9 mouse cellular contexts compared by ENCODE assay signal in the genomic region with DNA sequence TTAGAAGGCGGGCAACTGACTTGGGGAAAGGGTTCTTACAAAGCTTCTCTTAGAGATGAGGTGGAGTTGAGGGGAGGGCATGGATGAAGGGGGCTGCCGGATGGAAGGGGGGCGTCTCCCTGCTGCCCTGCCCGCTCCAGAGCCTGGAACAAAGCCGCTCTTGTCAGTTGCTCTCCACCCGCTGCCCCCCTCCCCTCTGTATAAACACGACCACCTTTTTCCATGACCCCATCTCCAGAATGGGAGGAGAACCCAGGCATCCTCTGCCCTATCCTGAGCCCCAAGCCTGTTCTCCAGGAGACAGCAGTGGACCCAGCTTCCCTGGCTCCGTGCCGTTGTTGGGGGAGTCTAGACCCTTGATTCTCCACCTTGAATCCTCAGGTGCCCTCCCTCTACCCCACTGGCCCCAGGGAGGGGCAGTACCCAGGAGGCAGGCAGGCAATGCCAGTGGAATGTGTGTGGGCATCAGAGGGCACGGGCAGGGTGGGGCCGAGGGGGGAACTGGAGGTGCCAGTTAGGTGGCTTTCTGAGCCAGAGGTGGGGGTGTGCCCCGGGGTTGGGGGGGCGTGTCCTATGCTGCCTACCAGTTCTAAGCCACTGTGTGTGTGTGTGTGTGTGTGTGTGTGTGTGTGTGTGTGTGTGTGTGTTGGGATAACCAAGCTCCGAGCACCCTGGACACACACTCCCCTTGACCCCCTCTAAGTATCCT. TPM values are rescaled to one million over a fixed set of nuclear protein-coding genes. Genes with fewer than 3 reads are reported as not detected.
DNase-seq lines count a peak whose midpoint lies in the region; ATAC-seq lines count a peak whose summit lies in the region.
"Had no signal": no experiment of that assay in that cellular context is flagged by ENCODE, and none has a peak within 500 bp of the region (broad histone marks: within the 10 kb centered on the region; RNA-seq: fewer than 3 reads in every experiment).

No protein-coding gene starts in this region.

- H3K9ac ChIP-seq in heart, embryonic 14.5 days (ENCODE audit: low read length): no peak overlapping the region; the same call in 1 of the 2 replicates
- peak overlapping the region; percentile 95 for H3K9ac ChIP-seq in embryonic facial prominence, embryonic 12.5 days
- H3K9ac ChIP-seq in kidney, embryonic 14.5 days (ENCODE audit: low read depth, low read length): peak overlapping the region; percentile 7; the same call in 1 of the 2 replicates

- peaks cover 48% of the 10 kb centered on the region for H3K27me3 ChIP-seq in heart, embryonic 14.5 days (ENCODE audit: control insufficient read depth, insufficient read depth, low read length)
- H3K27me3 ChIP-seq in embryonic facial prominence, embryonic 12.5 days: no peaks in the 10 kb centered on the region
- H3K27me3 ChIP-seq in kidney, embryonic 14.5 days (ENCODE audit: control insufficient read depth, insufficient read depth, low read length): peaks cover 6% of the 10 kb centered on the region

- DNase-seq in heart, adult 8-10 months (ENCODE audit: low spot score): no peak
- peak; percentile 66 for DNase-seq in lung, postnatal 14 days
- DNase-seq in gastrocnemius, postnatal 25 days: no peak
- no peak for DNase-seq in adrenal gland, postnatal 10 days

- H3K9me3 ChIP-seq in heart, embryonic 14.5 days (ENCODE audit: control insufficient read depth, low read length): no peaks in the 10 kb centered on the region
- no peaks in the 10 kb centered on the region for H3K9me3 ChIP-seq in embryonic facial prominence, embryonic 12.5 days
- H3K9me3 ChIP-seq in kidney, embryonic 14.5 days (ENCODE audit: control insufficient read depth, low read length): no peaks in the 10 kb centered on the region

- H3K27ac ChIP-seq in heart, embryonic 14.5 days (replicated peaks in 1 of 2; ENCODE audit: control insufficient read depth in 1 of 2, insufficient read depth in 1 of 2, low read depth in 2 of 2, low read length in 2 of 2): 0 out of 4 replicates have a peak overlapping the region, but pooled peaks have one; percentile 24 to 30
- H3K27ac ChIP-seq in embryonic facial prominence, embryonic 12.5 days: peak overlapping the region; percentile 99
- no peak overlapping the region for H3K27ac ChIP-seq in kidney, embryonic 14.5 days (ENCODE audit: low read depth, low read length)

- H3K4me3 ChIP-seq in heart, embryonic 14.5 days (ENCODE audit: control insufficient read depth in 1 of 2, insufficient read depth in 1 of 2, low read depth in 1 of 2, low read length in 2 of 2): peak overlapping the region; percentile 50 to 51; a peak in 2 of 4 replicates
- H3K4me3 ChIP-seq in embryonic facial prominence, embryonic 12.5 days: peak overlapping the region; percentile 73
- H3K4me3 ChIP-seq in kidney, embryonic 14.5 days (ENCODE audit: low read length): peak overlapping the region; percentile 49; the same call in 1 of the 2 replicates

- H3K4me1 ChIP-seq in heart, embryonic 14.5 days (ENCODE audit: control insufficient read depth in 2 of 2, insufficient read depth in 2 of 2, low read length in 2 of 2): peaks cover 0 to 12% of the 10 kb centered on the region in 2 experiments; a peak in 2 of 4 replicates
- peaks cover 70% of the 10 kb centered on the region for H3K4me1 ChIP-seq in embryonic facial prominence, embryonic 12.5 days
- H3K4me1 ChIP-seq in kidney, embryonic 14.5 days (ENCODE audit: control insufficient read depth, insufficient read depth, low read length): peaks cover 31% of the 10 kb centered on the region

- H3K36me3 ChIP-seq in heart, embryonic 14.5 days (ENCODE audit: control insufficient read depth, insufficient read depth, low read length): no peaks in the 10 kb centered on the region
- H3K36me3 ChIP-seq in embryonic facial prominence, embryonic 12.5 days: peaks cover 27% of the 10 kb centered on the region
- H3K36me3 ChIP-seq in kidney, embryonic 14.5 days (ENCODE audit: control insufficient read depth, insufficient read depth, low read length): 0 out of 2 replicates have a peak, but pooled peaks cover 3% of the 10 kb centered on the region

- WGBS in heart, embryonic 14.5 days: 41% methylated on average over 14 of the region's 14 CpGs
- WGBS in embryonic facial prominence, embryonic 12.5 days: 18% methylated on average over 12 of the region's 14 CpGs
- WGBS in kidney, embryonic 14.5 days: 53% methylated on average over 14 of the region's 14 CpGs

- ATAC-seq in heart, embryonic 14.5 days (ENCODE audit: insufficient number of reproducible peaks, insufficient read depth, low FRiP score, low read depth): no peak
- ATAC-seq in embryonic facial prominence, embryonic 12.5 days (ENCODE audit: insufficient number of reproducible peaks, insufficient read depth, low FRiP score, low TSS enrichment): peak; percentile 28; the same call in 1 of the 2 replicates
- ATAC-seq in kidney, embryonic 14.5 days (ENCODE audit: low FRiP score, low TSS enrichment): no peak
- no peak for ATAC-seq in megakaryocyte, adult 5-6 weeks (ENCODE audit: poor library complexity, severe bottlenecking)

- H3K4me2 ChIP-seq in heart, embryonic 14.5 days (ENCODE audit: low read length): peak overlapping the region; percentile 81
- peak overlapping the region; percentile 84 for H3K4me2 ChIP-seq in embryonic facial prominence, embryonic 12.5 days (replicated peaks)
- peak overlapping the region; percentile 31 for H3K4me2 ChIP-seq in kidney, embryonic 14.5 days (replicated peaks; ENCODE audit: low read depth, low read length)

RNA-seq across cellular contexts. Expression of a gene that starts 1.6 kb away (rescaled TPM):
- 6.7 and 7.6 TPM in 2 replicates for polyA plus RNA-seq in heart, embryonic 14.5 days (2014; fragmentation: Nextera tagmentation; extraction: Ambion mirVana)
- 10 to 100 TPM; 15.3 to 20.6 (median 17.3) TPM for total RNA-seq in heart, adult 8-10 months (2022)
- polyA plus RNA-seq in embryonic facial prominence, embryonic 12.5 days (2016; fragmentation: Nextera tagmentation; extraction: Ambion mirVana): 121 and 123 TPM in 2 replicates
- 17.9 and 23.9 TPM in 2 replicates for polyA plus RNA-seq in kidney, embryonic 14.5 days (2014; fragmentation: Nextera tagmentation; extraction: Ambion mirVana)
- total RNA-seq in megakaryocyte, adult 5-6 weeks (2015): 34.6 and 39.9 TPM in 2 replicates
- total RNA-seq in megakaryocyte, adult 5-6 weeks (2017): 30.8 and 31.9 TPM in 2 replicates
- 1 to 10 TPM; 9.3 to 9.8 TPM for total RNA-seq in gastrocnemius, postnatal 25 days (2021)
- total RNA-seq in adrenal gland, postnatal 10 days (2021): 10 to 100 TPM; 22.7 to 30.3 TPM

RNA-seq across cellular contexts. Expression of a gene that starts 14.7 kb away (rescaled TPM):
- polyA plus RNA-seq in heart, embryonic 14.5 days (2014; fragmentation: Nextera tagmentation; extraction: Ambion mirVana): 0.15 TPM in 1 of 2 replicates, not detected in the other
- not detected for total RNA-seq in heart, adult 8-10 months (2022)
- 0.99 and 1.1 TPM in 2 replicates for polyA plus RNA-seq in embryonic facial prominence, embryonic 12.5 days (2016; fragmentation: Nextera tagmentation; extraction: Ambion mirVana)
- 0.37 and 0.84 TPM in 2 replicates for polyA plus RNA-seq in kidney, embryonic 14.5 days (2014; fragmentation: Nextera tagmentation; extraction: Ambion mirVana)
- total RNA-seq in megakaryocyte, adult 5-6 weeks (2015): not detected in 2 replicates
- not detected in 2 replicates for total RNA-seq in megakaryocyte, adult 5-6 weeks (2017)
- total RNA-seq in gastrocnemius, postnatal 25 days (2021): not detected
- total RNA-seq in adrenal gland, postnatal 10 days (2021): not detected
- total RNA-seq: common myeloid progenitor, adult 5-6 weeks had no signal

RNA-seq across cellular contexts. Expression of a gene that starts 23.6 kb away (rescaled TPM):
- polyA plus RNA-seq in heart, embryonic 14.5 days (2014; fragmentation: Nextera tagmentation; extraction: Ambion mirVana): 39.2 and 41.3 TPM in 2 replicates
- total RNA-seq in heart, adult 8-10 months (2022): 10 to 100 TPM; 17.4 to 20.8 (median 18.7) TPM
- 57.9 and 60.1 TPM in 2 replicates for polyA plus RNA-seq in embryonic facial prominence, embryonic 12.5 days (2016; fragmentation: Nextera tagmentation; extraction: Ambion mirVana)
- polyA plus RNA-seq in kidney, embryonic 14.5 days (2014; fragmentation: Nextera tagmentation; extraction: Ambion mirVana): 53.7 and 65.3 TPM in 2 replicates
- total RNA-seq in megakaryocyte, adult 5-6 weeks (2015): 49.8 and 64.3 TPM in 2 replicates
- total RNA-seq in megakaryocyte, adult 5-6 weeks (2017): 34.8 and 35.1 TPM in 2 replicates
- 10 to 100 TPM; 12.1 to 14.1 TPM for total RNA-seq in gastrocnemius, postnatal 25 days (2021)
- 10 to 100 TPM; 29.0 to 29.4 TPM for total RNA-seq in adrenal gland, postnatal 10 days (2021)

RNA-seq across cellular contexts. Expression of a gene that starts 24.0 kb away (rescaled TPM):
- polyA plus RNA-seq in heart, embryonic 14.5 days (2014; fragmentation: Nextera tagmentation; extraction: Ambion mirVana): 0.65 and 1.4 TPM in 2 replicates
- total RNA-seq in heart, adult 8-10 months (2022): 1 to 10 TPM in 2 of 4 experiments, under 1 TPM in 2; 0.82 to 3.2 (median 1.5) TPM
- 1.9 and 2.6 TPM in 2 replicates for polyA plus RNA-seq in embryonic facial prominence, embryonic 12.5 days (2016; fragmentation: Nextera tagmentation; extraction: Ambion mirVana)
- 1.1 and 1.7 TPM in 2 replicates for polyA plus RNA-seq in kidney, embryonic 14.5 days (2014; fragmentation: Nextera tagmentation; extraction: Ambion mirVana)
- total RNA-seq in megakaryocyte, adult 5-6 weeks (2015): 638 and 660 TPM in 2 replicates
- 1,192 and 1,305 TPM in 2 replicates for total RNA-seq in megakaryocyte, adult 5-6 weeks (2017)
- 1 to 10 TPM in 1 of 2 experiments, under 1 TPM in 1; 0.41 to 1.2 TPM for total RNA-seq in gastrocnemius, postnatal 25 days (2021)
- total RNA-seq in adrenal gland, postnatal 10 days (2021): 1 to 10 TPM; 6.4 to 7.1 TPM

RNA-seq across cellular contexts. Expression of a gene that starts 40.4 kb away (rescaled TPM):
- polyA plus RNA-seq in heart, embryonic 14.5 days (2014; fragmentation: Nextera tagmentation; extraction: Ambion mirVana): 13.5 and 16.2 TPM in 2 replicates
- 1 to 10 TPM in 1 of 4 experiments, under 1 TPM in 3; 0.38 to 1.1 (median 0.93) TPM for total RNA-seq in heart, adult 8-10 months (2022)
- 36.1 and 37.1 TPM in 2 replicates for polyA plus RNA-seq in embryonic facial prominence, embryonic 12.5 days (2016; fragmentation: Nextera tagmentation; extraction: Ambion mirVana)
- polyA plus RNA-seq in kidney, embryonic 14.5 days (2014; fragmentation: Nextera tagmentation; extraction: Ambion mirVana): 33.6 and 35.2 TPM in 2 replicates
- total RNA-seq in megakaryocyte, adult 5-6 weeks (2015): 26.3 and 37.4 TPM in 2 replicates
- 15.2 and 30.9 TPM in 2 replicates for total RNA-seq in megakaryocyte, adult 5-6 weeks (2017)
- 1 to 10 TPM in 1 of 2 experiments, under 1 TPM in 1; 0.51 to 1.4 TPM for total RNA-seq in gastrocnemius, postnatal 25 days (2021)
- 10 to 100 TPM in 1 of 2 experiments, 1 to 10 TPM in 1; 8.8 to 11.9 TPM for total RNA-seq in adrenal gland, postnatal 10 days (2021)

Comparison
In these comparisons a context has a peak if more than half of its experiments do, and no peak if none do; other contexts are left out.
1. H3K4me2 ChIP-seq: peak in every context shown above with its lines; median percentile 84 in embryonic facial prominence, embryonic 12.5 days; 81 in heart, embryonic 14.5 days; 31 in kidney, embryonic 14.5 days.